ENCODE assay signal across 7 mouse cellular contexts in genomic region chr9:44288076-44288958, GRCm38 (mm10). TPM values are rescaled to one million over a fixed set of nuclear protein-coding genes. Genes with fewer than 3 reads are reported as not detected.
DNase-seq lines count a peak whose midpoint lies in the region; ATAC-seq and TF ChIP-seq lines count a peak whose summit lies in the region.

TSS of gene Abcg4 (minus strand) at chr9:44288615.

- intact Hi-C loops in left cerebral cortex, postnatal 36 days (cut with DNase I), result no loop called here

- H3K9ac ChIP-seq in embryonic facial prominence, embryonic 13.5 days, result peak within 1 kb of the TSS; percentile 78
- peak within 1 kb of the TSS; percentile 86 for H3K9ac ChIP-seq in midbrain, embryonic 15.5 days
- H3K9ac ChIP-seq in stomach, postnatal 0 days (ENCODE audit: low read length), result peak within 1 kb of the TSS; percentile 63

- no peak for TF ChIP-seq CTCF in stomach, postnatal 0 days (IDR thresholded peaks at IDR 0.05; ENCODE audit: low read depth)

- H3K4me3 ChIP-seq in embryonic facial prominence, embryonic 13.5 days, result peak within 1 kb of the TSS; percentile 71
- H3K4me3 ChIP-seq in hindbrain, embryonic 10.5 days, result peak within 1 kb of the TSS; percentile 78
- peak within 1 kb of the TSS; percentile 85 for H3K4me3 ChIP-seq in midbrain, embryonic 15.5 days
- H3K4me3 ChIP-seq in stomach, postnatal 0 days (ENCODE audit: low read depth, low read length), result peak within 1 kb of the TSS; percentile 61

- no peak within 1 kb of the TSS for H3K27ac ChIP-seq in embryonic facial prominence, embryonic 13.5 days
- H3K27ac ChIP-seq in hindbrain, embryonic 10.5 days, result peak within 1 kb of the TSS; percentile 87
- peak within 1 kb of the TSS; percentile 79 for H3K27ac ChIP-seq in midbrain, embryonic 15.5 days
- 0 out of 2 replicates have a peak within 1 kb of the TSS, but pooled peaks have one; percentile 18 for H3K27ac ChIP-seq in stomach, postnatal 0 days (replicated peaks)

- peaks cover 24% of the 10 kb centered on the region for H3K4me1 ChIP-seq in embryonic facial prominence, embryonic 13.5 days
- peaks cover 35% of the 10 kb centered on the region for H3K4me1 ChIP-seq in hindbrain, embryonic 10.5 days (replicated peaks)
- H3K4me1 ChIP-seq in midbrain, embryonic 15.5 days, result peaks cover 29% of the 10 kb centered on the region
- H3K4me1 ChIP-seq in stomach, postnatal 0 days (replicated peaks; ENCODE audit: control insufficient read depth, insufficient read depth), result no peaks in the 10 kb centered on the region

- ATAC-seq in embryonic facial prominence, embryonic 13.5 days (ENCODE audit: insufficient number of reproducible peaks, insufficient read depth, low FRiP score, low TSS enrichment, low read depth), result 0 out of 2 replicates have a peak, but pooled peaks have one; percentile 29
- ATAC-seq in midbrain, embryonic 15.5 days (replicated peaks), result peak; percentile 69
- ATAC-seq in stomach, postnatal 0 days (ENCODE audit: low FRiP score, low TSS enrichment), result peak; percentile 38

- H3K27me3 ChIP-seq in embryonic facial prominence, embryonic 13.5 days, result peaks cover 46% of the 10 kb centered on the region
- H3K27me3 ChIP-seq in hindbrain, embryonic 10.5 days (ENCODE audit: insufficient read depth, poor library complexity, severe bottlenecking), result peaks cover 55% of the 10 kb centered on the region
- no peaks in the 10 kb centered on the region for H3K27me3 ChIP-seq in midbrain, embryonic 15.5 days (replicated peaks)
- H3K27me3 ChIP-seq in stomach, postnatal 0 days (ENCODE audit: control insufficient read depth, insufficient read depth, low read length), result no peaks in the 10 kb centered on the region

- H3K36me3 ChIP-seq in embryonic facial prominence, embryonic 13.5 days, result peaks cover 33% of the 10 kb centered on the region
- peaks cover 36% of the 10 kb centered on the region for H3K36me3 ChIP-seq in hindbrain, embryonic 10.5 days
- H3K36me3 ChIP-seq in midbrain, embryonic 15.5 days (replicated peaks), result peaks cover 17% of the 10 kb centered on the region
- H3K36me3 ChIP-seq in stomach, postnatal 0 days (ENCODE audit: control insufficient read depth, insufficient read depth, low read length), result peaks cover 4% of the 10 kb centered on the region; the same call in 1 of the 2 replicates

- no peaks in the 10 kb centered on the region for H3K9me3 ChIP-seq in embryonic facial prominence, embryonic 13.5 days
- peaks cover 2% of the 10 kb centered on the region; the same call in 1 of the 2 replicates for H3K9me3 ChIP-seq in hindbrain, embryonic 10.5 days
- no peaks in the 10 kb centered on the region for H3K9me3 ChIP-seq in midbrain, embryonic 15.5 days
- H3K9me3 ChIP-seq in stomach, postnatal 0 days (ENCODE audit: control insufficient read depth, low read length), result no peaks in the 10 kb centered on the region

- 3% methylated on average over 38 of the region's 38 CpGs for WGBS in embryonic facial prominence, embryonic 13.5 days
- under 1% methylated on average over 38 of the region's 38 CpGs for WGBS in hindbrain, embryonic 10.5 days
- under 1% methylated on average over 38 of the region's 38 CpGs for WGBS in midbrain, embryonic 15.5 days
- 1% methylated on average over 38 of the region's 38 CpGs for WGBS in stomach, postnatal 0 days

- DNase-seq in MN1 (ENCODE audit: low spot score), result peak; percentile 56
- peak; percentile 64 to 78 for DNase-seq in adrenal gland, postnatal 36 days
- DNase-seq in hindbrain, embryonic 10.5 days (ENCODE audit: low spot score), result peak; percentile 64
- peak; percentile 66 to 75 for DNase-seq in left cerebral cortex, postnatal 36 days (ENCODE audit: low spot score in 2 of 2)
- DNase-seq in stomach, postnatal 0 days (ENCODE audit: low spot score), result peak; percentile 35

- TF ChIP-seq EP300 in stomach, postnatal 0 days (optimal IDR thresholded peaks at IDR 0.05), result no peak

- H3K4me2 ChIP-seq in embryonic facial prominence, embryonic 13.5 days, result peak within 1 kb of the TSS; percentile 95
- H3K4me2 ChIP-seq in midbrain, embryonic 15.5 days, result peak within 1 kb of the TSS; percentile 96
- peak within 1 kb of the TSS; percentile 83 for H3K4me2 ChIP-seq in stomach, postnatal 0 days (replicated peaks; ENCODE audit: low read depth)

RNA-seq across cellular contexts. Expression of gene Abcg4, which starts in this region (rescaled TPM):
- total RNA-seq in adrenal gland, postnatal 36 days (2021), result 10 to 100 TPM; 28.2 to 32.6 TPM
- 6.1 and 6.5 TPM in 2 replicates for polyA plus RNA-seq in embryonic facial prominence, embryonic 13.5 days (2015; fragmentation: Nextera tagmentation; extraction: Ambion mirVana)
- 4.3 and 7.2 TPM in 2 replicates for polyA plus RNA-seq in hindbrain, embryonic 10.5 days (2016; fragmentation: Nextera tagmentation; extraction: Ambion mirVana)
- 10 to 100 TPM; 56.6 to 65.0 TPM for total RNA-seq in left cerebral cortex, postnatal 36 days (2021)
- polyA plus RNA-seq in midbrain, embryonic 15.5 days (2015; fragmentation: Nextera tagmentation; extraction: Ambion mirVana), result 30.4 and 31.1 TPM in 2 replicates
- polyA plus RNA-seq in stomach, postnatal 0 days (2015; fragmentation: Nextera tagmentation; extraction: Ambion mirVana), result 1.4 TPM in 2 replicates
